Mouse (Mus musculus) MEL (cell line): ENCODE measurements around the gene Pik3cg.

Experiments
- CTCF ChIP-seq, 3 experiments: IDR thresholded peaks in 2 of 3; conservative IDR thresholded peaks in 1 of 3; 2 replicates each; pipeline ENCODE4 v1.5.1; 2011 to 2012; ENCODE audit warnings: low read length in 3 of 3, low read depth in 2 of 3, mild to moderate bottlenecking in 2 of 3, improper control_type of control experiment in 1 of 3, inconsistent platforms in 1 of 3, mixed read lengths in 1 of 3, moderate library complexity in 1 of 3; ENCODE audit not compliant: control insufficient read depth in 1 of 3, insufficient read depth in 1 of 3, poor library complexity in 1 of 3, severe bottlenecking in 1 of 3
- POLR2A ChIP-seq, 2 experiments: IDR thresholded peaks; 2 replicates each; pipeline ENCODE4 v1.6.1; 2011 to 2012; ENCODE audit warnings: low read length in 2 of 2, mild to moderate bottlenecking in 2 of 2, control low read depth in 1 of 2, improper control_type of control experiment in 1 of 2, low read depth in 1 of 2, moderate library complexity in 1 of 2; ENCODE audit not compliant: control insufficient read depth in 1 of 2, insufficient read depth in 1 of 2, poor library complexity in 1 of 2

GRCm38 (mm10) chr12:32220387-32220786 is 11.9 kb upstream of the Pik3cg start:
- TF ChIP-seq CTCF (IDR thresholded peaks at IDR 0.05 in 2 of 3, conservative IDR thresholded peaks at IDR 0.05 in 1 of 3; ENCODE audit: control insufficient read depth in 1 of 3, insufficient read depth in 1 of 3, low read depth in 2 of 3, low read length in 3 of 3, poor library complexity in 1 of 3, severe bottlenecking in 1 of 3) (no peak), POLR2A (IDR thresholded peaks at IDR 0.05; ENCODE audit: control insufficient read depth in 1 of 2, insufficient read depth in 1 of 2, low read depth in 1 of 2, low read length in 2 of 2, poor library complexity in 1 of 2) (no peak)
